Mouse (Mus musculus) megakaryocyte, embryonic 14.5 days (primary cell): ENCODE results near the gene Gm973.

Experiments used
- FLI1 ChIP-seq: IDR thresholded peaks from 2 replicates; pipeline ENCODE4 v1.6.1; 2012; ENCODE audit warnings: low read length, inconsistent platforms, mixed read lengths
- GATA1 ChIP-seq: IDR thresholded peaks from 3 replicates; pipeline ENCODE4 v1.6.1; 2012; ENCODE audit warnings: mixed read lengths, low read length, inconsistent platforms, borderline replicate concordance

GRCm38 (mm10) chr1:59631986-59632659 is 116.1 kb downstream of the Gm973 start:
- no peak for TF ChIP-seq GATA1
- no peak for TF ChIP-seq FLI1
